Mouse (Mus musculus) neural tube, embryonic 14.5 days (tissue): ENCODE results near the gene Uimc1. TPM values are rescaled to one million over a fixed set of nuclear protein-coding genes. Genes with fewer than 3 reads are reported as not detected.
A peak's percentile ranks its signal among the peaks of the same experiment; 100 is the strongest.

ENCODE experiments used
- ATAC-seq: fragments of 200-750 bp; cut with Nextera tagmentation; 2 replicates; pipeline ENCODE4 v1.8.0; 2017; ENCODE audit warnings: low read depth, mild to moderate bottlenecking, moderate TSS enrichment, moderate library complexity
- H3K27ac ChIP-seq: fragments of 300-500 bp; sonication (generic); 2 replicates; pipeline ENCODE4 v1.5.1; 2014; ENCODE audit warnings: low read depth, mild to moderate bottlenecking, control low read depth, low read length, moderate library complexity, mixed read lengths
- H3K27me3 ChIP-seq: fragments of 300-500 bp; sonication (generic); 2 replicates; pipeline ENCODE4 v1.6.1; 2014; ENCODE audit warnings: low read length; ENCODE audit not compliant: control insufficient read depth, insufficient read depth
- H3K36me3 ChIP-seq: fragments of 300-500 bp; sonication (generic); 2 replicates; pipeline ENCODE4 v1.6.1; 2014; ENCODE audit warnings: low read length, mixed read lengths; ENCODE audit not compliant: control insufficient read depth, insufficient read depth
- H3K4me1 ChIP-seq: fragments of 300-500 bp; sonication (generic); 2 replicates; pipeline ENCODE4 v1.6.1; 2014; ENCODE audit warnings: low read length; ENCODE audit not compliant: control insufficient read depth, insufficient read depth
- H3K4me2 ChIP-seq: fragments of 300-500 bp; sonication (generic); 2 replicates; pipeline ENCODE4 v1.6.1; 2014; ENCODE audit warnings: mild to moderate bottlenecking, low read depth, low read length, control low read depth
- H3K4me3 ChIP-seq: fragments of 300-500 bp; sonication (generic); 2 replicates; pipeline ENCODE4 v1.5.1; 2014; ENCODE audit warnings: low read depth, low read length, control low read depth, mixed read lengths
- H3K9ac ChIP-seq: fragments of 300-500 bp; sonication (generic); replicated peaks from 2 replicates; pipeline ENCODE4 v1.6.1; 2014; ENCODE audit warnings: low read depth, mild to moderate bottlenecking, control low read depth, low read length, mixed read lengths
- H3K9me3 ChIP-seq: fragments of 300-500 bp; sonication (generic); 2 replicates; pipeline ENCODE4 v1.6.1; 2016; ENCODE audit warnings: low read length; ENCODE audit not compliant: control insufficient read depth
- WGBS: fragments of 180-500 bp; shearing (Covaris S2); extraction: QIAGEN DNeasy Blood & Tissue Kit; methylation state at CpG from one replicate; pipeline ENCODE4 v1.1.7; 2014; 5-methylcytosine and 5-hydroxymethylcytosine counted together
- polyA plus RNA-seq: library from polyadenylated mRNA; unstranded; fragments of >200 nt; fragmentation: Nextera tagmentation; extraction: Ambion mirVana; gene quantifications from 2 replicates; pipeline ENCODE4 v1.2.1, GENCODE M21; 2014

Uimc1 gene
- polyA plus RNA-seq, 1 experiment from 2014 or later = 20.6 TPM

GRCm38 (mm10) chr13:55020051-55020450 is 80.0 kb downstream of the Uimc1 start:
- WGBS = 96% methylated on average over 4 of the region's 4 CpGs
- no peaks in the 10 kb centered on the region for H3K36me3 ChIP-seq
- ATAC-seq = no peak
- H3K9me3 ChIP-seq = no peaks in the 10 kb centered on the region
- no peaks in the 10 kb centered on the region for H3K4me1 ChIP-seq
- H3K4me3 ChIP-seq = no peak overlapping the region
- H3K9ac ChIP-seq = no peak overlapping the region
- no peaks in the 10 kb centered on the region for H3K27me3 ChIP-seq
- H3K4me2 ChIP-seq = no peak overlapping the region
- H3K27ac ChIP-seq = no peak overlapping the region

- H3K4me3 ChIP-seq = no peak overlapping the region
- no peaks in the 10 kb centered on the region for H3K27me3 ChIP-seq
- H3K9ac ChIP-seq = no peak overlapping the region
- H3K27ac ChIP-seq = no peak overlapping the region
- H3K4me1 ChIP-seq = no peaks in the 10 kb centered on the region
- H3K36me3 ChIP-seq = no peaks in the 10 kb centered on the region
- H3K4me2 ChIP-seq = no peak overlapping the region
- H3K9me3 ChIP-seq = no peaks in the 10 kb centered on the region
- 66% methylated on average over 3 of the region's 3 CpGs for WGBS
- no peak for ATAC-seq
These were observed 80.9 kb downstream of the Uimc1 start for GRCm38 (mm10) chr13:55019181-55019580.

- 83% methylated on average over 9 of the region's 9 CpGs for WGBS
These were observed 81.4 kb downstream of the Uimc1 start for GRCm38 (mm10) chr13:55018700-55019099.

GRCm38 (mm10) chr13:55017898-55018599 is 82.1 kb downstream of the Uimc1 start:
- Histone ChIP-seq H3K4me3 (no peak overlapping the region), H3K4me2 (no peak overlapping the region), H3K27me3 (no peaks in the 10 kb centered on the region), H3K9ac (no peak overlapping the region), H3K9me3 (no peaks in the 10 kb centered on the region), H3K4me1 (no peaks in the 10 kb centered on the region), H3K27ac (no peak overlapping the region), H3K36me3 (no peaks in the 10 kb centered on the region)
- no peak for ATAC-seq
- 81% methylated on average over 8 of the region's 8 CpGs for WGBS

More at GRCm38 (mm10) chr13:55018700-55019099, 81.4 kb downstream of the Uimc1 start:
- no peak for ATAC-seq
- H3K27me3 ChIP-seq = no peaks in the 10 kb centered on the region
- H3K36me3 ChIP-seq = no peaks in the 10 kb centered on the region
- no peaks in the 10 kb centered on the region for H3K4me1 ChIP-seq
- no peak overlapping the region for H3K9ac ChIP-seq
- no peaks in the 10 kb centered on the region for H3K9me3 ChIP-seq
- no peak overlapping the region for H3K4me3 ChIP-seq
- no peak overlapping the region for H3K4me2 ChIP-seq
- no peak overlapping the region for H3K27ac ChIP-seq

GRCm38 (mm10) chr13:55017154-55017897 is 82.8 kb downstream of the Uimc1 start:
- no peak overlapping the region for H3K4me2 ChIP-seq
- H3K36me3 ChIP-seq = no peaks in the 10 kb centered on the region
- H3K27me3 ChIP-seq = no peaks in the 10 kb centered on the region
- no peaks in the 10 kb centered on the region for H3K4me1 ChIP-seq
- H3K27ac ChIP-seq = no peak overlapping the region
- no peak overlapping the region for H3K9ac ChIP-seq
- WGBS = 89% methylated on average over 12 of the region's 12 CpGs
- no peak for ATAC-seq
- H3K9me3 ChIP-seq = no peaks in the 10 kb centered on the region
- no peak overlapping the region for H3K4me3 ChIP-seq

GRCm38 (mm10) chr13:55014451-55014850 is 85.6 kb downstream of the Uimc1 start:
- Histone ChIP-seq H3K9me3 (no peaks in the 10 kb centered on the region), H3K4me2 (no peak overlapping the region), H3K36me3 (no peaks in the 10 kb centered on the region), H3K4me3 (no peak overlapping the region), H3K27ac (no peak overlapping the region), H3K4me1 (no peaks in the 10 kb centered on the region), H3K27me3 (no peaks in the 10 kb centered on the region), H3K9ac (no peak overlapping the region)
- WGBS = 39% methylated on average over 9 of the region's 9 CpGs
- ATAC-seq = no peak

GRCm38 (mm10) chr13:55013702-55014344 is 86.3 kb downstream of the Uimc1 start:
- no peaks in the 10 kb centered on the region for H3K27me3 ChIP-seq
- WGBS = 7% methylated on average over 9 of the region's 9 CpGs
- no peak overlapping the region for H3K4me3 ChIP-seq
- H3K4me1 ChIP-seq = no peaks in the 10 kb centered on the region
- no peak for ATAC-seq
- no peak overlapping the region for H3K9ac ChIP-seq
- no peaks in the 10 kb centered on the region for H3K9me3 ChIP-seq
- H3K4me2 ChIP-seq = no peak overlapping the region
- H3K36me3 ChIP-seq = no peaks in the 10 kb centered on the region
- H3K27ac ChIP-seq = no peak overlapping the region

- peak; percentile 5; the same call in 1 of the 2 replicates for ATAC-seq
These were observed 88.1 kb downstream of the Uimc1 start for GRCm38 (mm10) chr13:55011981-55012478.

GRCm38 (mm10) chr13:55011103-55011502 is 89.0 kb downstream of the Uimc1 start:
- no peak overlapping the region for H3K4me3 ChIP-seq
- no peak overlapping the region for H3K9ac ChIP-seq
- no peaks in the 10 kb centered on the region for H3K9me3 ChIP-seq
- H3K36me3 ChIP-seq = no peaks in the 10 kb centered on the region
- no peak overlapping the region for H3K27ac ChIP-seq
- 88% methylated on average over 15 of the region's 15 CpGs for WGBS
- H3K4me2 ChIP-seq = no peak overlapping the region
- peaks cover 8% of the 10 kb centered on the region for H3K4me1 ChIP-seq
- no peaks in the 10 kb centered on the region for H3K27me3 ChIP-seq
- no peak for ATAC-seq

More at GRCm38 (mm10) chr13:55011981-55012478, 88.1 kb downstream of the Uimc1 start:
- Histone ChIP-seq H3K4me1 (peaks cover 8% of the 10 kb centered on the region), H3K4me3 (no peak overlapping the region), H3K9ac (no peak overlapping the region), H3K27ac (no peak overlapping the region), H3K9me3 (no peaks in the 10 kb centered on the region), H3K27me3 (no peaks in the 10 kb centered on the region), H3K4me2 (no peak overlapping the region), H3K36me3 (no peaks in the 10 kb centered on the region)
- WGBS = 2% methylated on average over 14 of the region's 14 CpGs
